Mouse (Mus musculus) urinary bladder, postnatal 14 days (tissue): Measurements from ENCODE around the gene Gdi2.

ENCODE experiments used
- DNase-seq: peaks from one replicate; pipeline ENCODE4 v3.0.0; 2021; ENCODE audit warnings: low spot score

Gene Gdi2

DNA sequence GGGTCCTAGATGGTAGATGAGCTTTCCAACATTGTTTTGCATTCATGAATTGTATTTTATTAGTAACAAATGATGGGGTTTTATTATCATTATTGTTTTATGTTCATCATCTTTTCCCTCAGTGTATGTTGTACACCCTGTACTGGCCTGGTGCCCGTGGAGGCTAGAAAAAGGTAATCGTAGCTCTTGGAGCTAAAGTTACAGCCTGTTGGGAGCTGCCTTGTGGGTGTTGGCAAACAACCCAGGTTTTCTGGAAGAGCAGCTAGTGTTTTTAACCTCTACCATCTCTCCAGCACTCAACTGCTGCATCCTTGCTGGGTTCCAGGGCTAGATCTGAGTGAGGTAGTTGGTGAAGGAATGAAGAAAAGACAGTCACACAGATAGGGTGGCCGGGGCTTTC is 9.5 kb downstream of the Gdi2 start:
- DNase-seq, result peak; percentile 23

DNA sequence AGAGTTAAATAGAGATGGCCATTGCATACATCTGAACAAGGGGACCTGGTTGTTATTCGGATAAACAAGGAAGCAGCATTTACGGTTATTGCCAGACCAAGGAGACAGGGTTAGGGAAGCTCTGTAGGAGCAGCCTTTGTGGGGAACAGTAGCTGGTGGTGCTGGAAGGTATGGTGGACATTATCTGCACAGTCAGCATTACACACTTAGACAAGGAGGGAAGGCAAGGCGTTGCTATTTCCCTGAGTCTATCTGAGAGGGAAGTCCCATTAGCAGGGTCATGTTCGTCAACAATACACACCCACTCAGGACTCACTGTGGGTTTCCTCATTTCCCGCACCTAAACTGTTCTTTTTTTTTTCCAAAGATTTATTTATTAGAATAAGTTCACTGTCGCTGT is 10.0 kb downstream of the Gdi2 start:
- DNase-seq, result no peak

DNA sequence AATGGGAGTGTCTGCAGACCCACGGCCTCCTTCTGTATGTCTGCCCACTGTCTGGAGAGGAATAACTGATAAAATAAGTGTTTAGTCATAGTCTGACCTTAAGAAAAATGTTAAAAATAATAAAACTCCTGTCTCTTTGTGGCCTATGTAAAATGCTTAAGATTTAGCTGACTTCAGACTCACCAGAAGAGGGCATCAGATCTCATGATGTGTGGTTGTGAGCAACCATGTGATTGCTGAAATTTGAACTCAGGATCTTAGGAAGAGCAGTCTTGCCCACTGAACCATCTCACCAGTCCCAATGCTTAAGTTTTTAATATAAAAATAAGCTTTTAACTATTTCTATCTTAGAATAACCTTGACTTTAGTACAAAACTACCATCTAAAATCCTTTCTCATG is 25.3 kb downstream of the Gdi2 start:
- DNase-seq, result no peak

DNA sequence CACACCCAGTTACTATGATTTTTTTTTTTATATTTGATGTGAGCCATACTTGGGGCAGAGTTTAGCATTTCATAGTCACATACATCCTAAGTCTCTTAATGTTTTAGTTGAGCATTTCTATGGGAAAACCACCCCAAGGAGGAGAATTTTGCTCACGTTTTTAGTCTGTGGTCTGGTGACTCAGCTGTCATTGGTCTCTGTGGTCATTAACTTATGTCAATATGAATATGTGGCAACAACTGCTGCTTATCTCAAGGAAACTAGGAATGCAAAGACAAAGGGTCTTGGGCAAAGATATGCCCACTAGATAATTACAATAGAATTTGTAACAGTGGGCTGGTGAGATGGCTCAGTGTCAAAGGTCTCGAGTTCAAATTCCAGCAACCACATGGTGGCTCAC is 26.1 kb downstream of the Gdi2 start:
- DNase-seq, result no peak

DNA sequence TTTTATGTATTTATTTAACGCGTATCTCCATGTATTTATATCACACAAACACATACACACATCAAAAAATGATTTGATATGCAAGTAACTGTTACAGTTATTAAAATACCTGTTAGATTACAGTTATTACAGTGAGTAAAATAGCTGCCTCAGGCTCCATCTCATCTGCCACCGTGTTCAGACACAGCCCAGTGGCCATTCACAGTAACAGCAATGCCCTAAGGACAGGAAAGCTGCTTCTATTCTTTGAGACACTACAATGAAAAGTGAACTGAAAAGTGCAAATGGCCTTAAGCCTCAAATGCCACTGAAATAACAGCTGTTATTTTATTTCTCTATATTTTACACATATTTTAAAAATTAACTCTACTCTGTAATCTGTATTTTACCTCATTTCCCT is 52.9 kb downstream of the Gdi2 start:
- no peak for DNase-seq

DNA sequence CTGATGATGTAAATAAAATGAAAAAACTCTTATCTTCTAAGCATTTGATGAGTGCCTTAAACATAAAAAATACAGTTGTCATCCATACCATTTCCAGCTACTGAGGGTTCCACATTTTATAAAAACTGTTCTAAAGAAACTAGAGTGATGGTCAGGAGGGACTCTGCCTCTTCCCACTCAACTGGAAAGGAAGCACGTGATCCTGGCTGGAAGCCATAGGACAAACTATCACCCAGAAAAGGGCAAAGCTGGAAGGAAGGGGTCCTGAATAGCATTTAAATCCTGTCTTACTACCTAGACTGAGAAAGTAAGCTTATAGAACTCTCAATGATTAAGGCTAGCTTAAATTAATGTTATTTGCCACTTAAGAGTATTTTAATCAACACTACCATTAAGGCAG is 56.4 kb downstream of the Gdi2 start:
- DNase-seq, result no peak

DNA sequence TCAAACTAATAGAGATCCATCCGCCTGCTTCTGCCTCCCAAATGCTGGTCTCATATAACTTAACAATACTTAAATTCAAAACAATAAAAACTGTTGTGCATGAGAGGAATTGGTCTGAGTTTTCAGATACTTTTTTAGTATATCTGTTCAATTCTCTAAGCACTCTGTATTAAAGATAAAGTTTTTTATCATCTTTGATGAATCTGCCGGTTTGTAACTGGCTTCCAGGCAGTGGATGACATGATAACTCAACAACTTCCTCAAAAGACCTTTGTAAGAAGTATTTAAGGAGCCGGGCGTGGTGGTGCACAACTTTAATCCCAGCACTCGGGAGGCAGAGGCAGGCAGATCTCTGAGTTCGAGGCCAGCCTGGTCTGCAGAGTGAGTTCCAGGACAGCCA is 58.4 kb downstream of the Gdi2 start:
- no peak for DNase-seq

DNA sequence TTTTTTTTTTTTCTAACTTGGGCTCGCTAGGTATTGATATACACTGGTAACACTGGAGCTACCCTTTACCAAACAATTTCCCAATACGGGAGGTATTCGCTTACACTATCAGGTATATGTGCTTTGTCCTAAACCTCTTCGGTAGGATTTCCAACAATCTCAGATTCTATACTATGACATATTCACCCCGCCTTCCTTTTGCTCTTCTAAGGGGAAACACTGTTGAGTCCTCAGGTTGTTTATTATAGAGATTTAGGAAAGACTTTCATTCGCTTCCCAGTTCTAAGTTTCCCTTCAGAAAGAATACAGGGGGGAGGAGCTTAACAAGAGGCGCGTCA is 71.9 kb downstream of the Gdi2 start:
- no peak for DNase-seq

DNA sequence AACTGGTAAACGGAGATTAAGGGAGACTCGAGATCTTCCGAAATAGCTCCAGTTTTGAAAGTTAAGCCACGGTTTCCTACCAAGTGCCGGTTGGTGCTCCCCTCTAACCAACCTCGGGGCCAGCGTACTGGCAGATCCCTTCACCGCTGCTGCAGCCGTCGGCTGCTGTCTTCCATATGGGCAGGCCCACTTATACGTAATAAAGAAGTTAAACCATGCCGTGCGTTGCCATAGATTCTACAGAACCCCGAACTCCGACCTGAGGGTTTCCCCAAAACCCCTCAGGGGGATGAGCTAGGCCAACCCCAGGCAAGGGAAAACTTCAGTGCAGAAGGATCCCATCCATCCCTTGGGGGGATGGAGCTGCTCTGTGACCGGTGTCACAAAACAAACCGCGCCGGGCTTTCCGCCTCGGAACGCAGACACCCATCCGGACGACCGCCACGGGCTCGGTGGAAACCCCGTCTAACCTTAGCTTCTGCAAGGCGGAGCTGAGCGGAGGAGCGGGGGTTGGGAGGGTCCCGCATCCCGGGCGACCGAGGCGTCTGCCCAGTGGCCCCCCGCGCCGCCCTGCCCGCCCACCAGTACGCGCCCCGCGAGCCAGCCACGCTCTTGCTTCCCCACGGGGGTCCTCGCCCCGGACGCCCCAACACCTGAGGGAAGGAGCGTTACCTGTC is 72.4 kb downstream of the Gdi2 start:
- peak; percentile 20 for DNase-seq

DNA sequence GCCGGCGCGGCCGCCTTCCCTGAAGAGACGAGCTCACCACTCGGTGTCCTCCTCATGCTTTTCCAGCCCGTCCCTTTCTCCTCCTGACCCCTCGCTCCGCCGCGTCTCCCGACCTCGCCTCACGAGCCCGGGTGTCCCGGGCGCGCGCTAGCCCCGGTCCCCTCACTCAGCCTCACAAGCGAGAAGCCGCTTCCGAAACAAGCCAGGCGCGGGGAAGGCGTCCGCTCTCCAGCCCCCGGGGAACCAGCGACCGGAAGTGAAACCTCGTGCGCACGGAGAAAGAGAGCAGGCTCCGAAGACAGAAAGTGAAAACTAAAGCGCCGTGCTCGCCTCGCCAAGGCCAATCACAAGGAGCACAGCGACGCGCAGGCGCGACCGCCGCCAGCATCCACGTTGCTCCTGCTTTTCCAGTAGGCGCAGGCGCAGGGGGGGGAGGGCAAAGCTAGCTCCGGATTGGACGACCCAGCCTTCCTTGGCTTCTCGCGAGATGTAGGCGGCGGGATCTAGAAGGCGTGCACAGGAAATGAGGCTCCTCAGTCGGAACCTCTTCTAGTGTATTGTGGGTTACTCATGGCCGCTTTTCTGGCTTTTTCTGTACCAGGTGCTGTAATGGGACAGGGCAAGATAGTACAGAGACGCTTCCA is 73.1 kb downstream of the Gdi2 start, which contains the start of gene Fam208b:
Fam208b (minus strand) TSS at position 314 of the 644 bp plus-strand sequence.
- DNase-seq, result peak; percentile 99
